Mouse (Mus musculus) fibroblast of lung, adult 2 months (primary cell): ENCODE data around the gene Ncoa5.

ENCODE experiments used
- DNase-seq: peaks from one replicate; pipeline ENCODE4 v3.0.0-alpha.2; 2011; ENCODE audit warnings: low read depth

The Ncoa5 gene

GRCm38 (mm10) chr2:164994156-164994555 lies 40.5 kb downstream of the Ncoa5 start:
- DNase-seq: no peak

GRCm38 (mm10) chr2:164991808-164992207 lies 42.9 kb downstream of the Ncoa5 start:
- no peak for DNase-seq

- no peak for DNase-seq
Observed at GRCm38 (mm10) chr2:164991111-164991510, 43.6 kb downstream of the Ncoa5 start.

DNA sequence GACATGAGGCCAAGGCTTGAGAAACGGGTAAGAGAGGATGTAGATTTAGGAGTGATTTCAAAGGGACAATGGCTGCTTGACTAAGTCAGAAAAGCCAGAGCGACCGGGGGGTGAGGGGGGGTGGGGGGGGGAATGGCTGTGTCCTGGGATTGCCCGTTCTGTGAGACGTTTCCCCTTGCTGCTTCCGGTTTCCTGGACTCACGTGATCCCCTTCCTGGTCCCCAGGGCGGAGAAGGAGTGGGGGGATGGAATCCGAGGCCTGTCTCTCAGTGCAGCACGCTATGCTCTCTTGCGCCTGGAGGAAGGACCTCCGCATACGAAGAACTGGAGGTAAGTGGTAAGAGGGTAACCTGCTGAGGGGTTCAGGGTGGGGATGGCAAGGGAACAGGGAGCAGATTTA lies 45.9 kb downstream of the Ncoa5 start:
- DNase-seq: no peak

- DNase-seq: no peak
Observed at GRCm38 (mm10) chr2:164986371-164987027, 48.2 kb downstream of the Ncoa5 start.

DNA sequence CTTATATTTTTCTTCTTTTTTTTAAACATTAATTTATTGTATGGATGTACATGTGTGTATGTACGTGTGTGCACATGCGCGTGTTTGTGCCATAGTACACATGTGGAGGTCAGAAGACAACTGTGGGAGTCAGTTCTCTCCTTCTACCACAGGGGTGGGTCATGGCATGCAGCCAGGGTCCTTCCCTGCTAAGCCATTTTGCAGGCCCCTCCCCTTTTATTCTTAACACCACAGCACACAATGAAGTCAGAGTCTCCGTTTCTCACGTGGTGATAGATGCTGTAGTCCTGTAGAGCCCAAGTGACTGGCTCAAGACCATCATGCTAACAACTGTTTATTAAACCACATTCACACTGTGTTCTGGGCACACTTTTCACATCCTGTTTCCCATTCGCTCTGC lies 48.7 kb downstream of the Ncoa5 start:
- no peak for DNase-seq

DNA sequence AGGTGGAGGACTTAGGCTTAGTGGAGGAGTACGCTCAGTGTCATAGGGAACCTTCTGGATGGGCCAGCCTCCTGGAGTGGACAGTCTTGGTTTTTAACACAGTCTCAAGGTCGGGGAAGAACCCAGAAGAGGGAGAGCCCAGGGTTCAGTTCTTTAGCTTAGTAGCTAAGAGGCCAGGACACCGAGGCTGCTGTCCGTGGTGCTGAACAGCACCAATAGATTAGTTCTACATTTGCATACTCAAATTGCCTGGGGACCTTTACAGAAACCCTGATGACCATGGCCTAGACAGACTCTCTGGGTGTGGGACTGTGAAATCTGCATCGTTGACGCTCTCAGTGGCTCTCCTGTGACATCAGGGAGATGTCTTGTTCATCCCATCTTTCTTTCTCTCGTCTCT lies 54.9 kb downstream of the Ncoa5 start:
- DNase-seq: no peak

GRCm38 (mm10) chr2:164975611-164976010 lies 59.1 kb downstream of the Ncoa5 start:
- no peak for DNase-seq

- DNase-seq: no peak
Observed at GRCm38 (mm10) chr2:164972646-164973045, 62.0 kb downstream of the Ncoa5 start.

DNA sequence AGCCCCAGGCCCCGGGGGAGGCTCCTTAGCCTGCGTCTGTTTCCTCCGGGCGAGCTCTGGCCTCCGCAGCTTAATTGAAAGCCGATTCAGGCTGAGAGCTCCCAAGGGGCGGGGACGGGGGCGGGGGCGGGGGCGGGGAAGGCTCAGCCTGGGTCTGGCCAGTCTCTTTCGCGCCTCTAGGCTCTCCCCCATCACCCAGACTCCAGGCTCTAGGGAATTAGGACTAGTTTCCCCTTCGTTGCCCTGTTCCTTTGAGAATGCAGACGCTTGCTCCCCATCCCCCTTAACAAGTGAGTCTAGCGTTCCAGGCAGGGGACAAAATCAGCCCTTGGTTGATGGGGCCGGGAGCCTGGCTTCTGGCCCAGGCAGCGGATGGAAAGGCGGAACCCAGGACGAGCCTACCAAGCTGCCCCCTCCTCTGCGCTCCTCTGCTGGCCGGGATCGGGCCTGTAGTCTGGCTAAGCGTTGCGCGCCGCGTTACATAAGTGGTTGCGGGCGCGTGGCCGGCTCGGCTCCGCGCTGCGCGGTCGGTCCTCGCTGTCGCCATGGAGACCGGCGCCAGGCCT lies 64.0 kb downstream of the Ncoa5 start:
- no peak for DNase-seq

- DNase-seq: no peak
Observed at GRCm38 (mm10) chr2:164969348-164969781, 65.3 kb downstream of the Ncoa5 start.

GRCm38 (mm10) chr2:164968451-164968851 lies 66.2 kb downstream of the Ncoa5 start:
- DNase-seq: no peak

GRCm38 (mm10) chr2:164967761-164968440 lies 66.8 kb downstream of the Ncoa5 start:
- DNase-seq: no peak

- no peak for DNase-seq
Observed at GRCm38 (mm10) chr2:164967193-164967592, 67.5 kb downstream of the Ncoa5 start.

DNA sequence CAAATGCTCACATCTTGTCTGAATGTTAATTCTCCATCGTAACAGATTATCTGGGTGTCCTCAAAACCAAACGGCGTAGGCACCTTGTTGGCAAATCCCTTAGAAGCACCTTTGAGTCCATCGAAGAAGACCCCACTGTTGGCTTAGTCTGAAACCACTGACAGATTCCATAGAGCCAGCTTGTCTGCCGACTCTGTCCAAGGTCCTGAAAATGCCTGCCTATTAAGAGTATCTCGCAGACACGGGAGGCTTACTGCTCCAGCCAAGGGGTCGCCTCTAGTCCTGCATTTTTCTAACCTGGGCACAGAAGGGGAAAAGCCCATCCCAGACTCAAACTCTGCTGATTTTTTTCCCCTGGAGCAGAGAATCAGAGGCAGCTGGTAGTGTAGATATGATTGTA lies 68.3 kb downstream of the Ncoa5 start:
- DNase-seq: no peak

- DNase-seq: no peak
Observed at GRCm38 (mm10) chr2:164964981-164965380, 69.7 kb downstream of the Ncoa5 start.

DNA sequence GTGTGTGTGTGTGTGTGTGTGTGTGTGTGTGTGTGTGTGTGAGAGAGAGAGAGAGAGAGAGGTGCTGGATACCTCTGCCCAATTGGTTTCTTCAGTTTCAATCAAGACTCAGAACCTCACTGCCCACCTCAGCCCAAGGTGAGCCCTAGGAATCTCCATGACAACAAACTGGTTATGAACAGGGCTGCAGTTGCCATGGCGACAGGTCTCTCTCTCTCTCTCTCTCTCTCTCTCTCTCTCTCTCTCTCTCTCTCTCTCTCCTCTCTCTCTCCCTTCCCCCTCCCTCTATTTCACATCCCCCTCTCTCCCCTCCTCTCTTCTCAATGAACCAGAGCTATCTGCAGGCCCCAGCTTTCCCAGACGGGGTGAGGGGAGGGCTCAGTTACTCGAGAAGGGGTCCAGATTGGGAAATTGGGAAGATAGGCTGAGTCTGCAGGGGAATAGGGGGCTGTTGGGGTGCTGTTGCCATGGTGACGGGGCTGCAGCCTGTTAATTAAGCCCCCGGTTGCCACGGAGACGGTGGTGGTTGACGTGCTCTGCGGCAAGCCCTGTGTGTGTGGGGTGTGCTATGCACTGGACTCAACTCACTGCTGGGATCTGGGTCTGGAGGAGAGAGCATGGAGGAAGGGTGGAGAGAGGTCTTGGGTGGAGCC lies 70.3 kb downstream of the Ncoa5 start:
- DNase-seq: no peak

DNA sequence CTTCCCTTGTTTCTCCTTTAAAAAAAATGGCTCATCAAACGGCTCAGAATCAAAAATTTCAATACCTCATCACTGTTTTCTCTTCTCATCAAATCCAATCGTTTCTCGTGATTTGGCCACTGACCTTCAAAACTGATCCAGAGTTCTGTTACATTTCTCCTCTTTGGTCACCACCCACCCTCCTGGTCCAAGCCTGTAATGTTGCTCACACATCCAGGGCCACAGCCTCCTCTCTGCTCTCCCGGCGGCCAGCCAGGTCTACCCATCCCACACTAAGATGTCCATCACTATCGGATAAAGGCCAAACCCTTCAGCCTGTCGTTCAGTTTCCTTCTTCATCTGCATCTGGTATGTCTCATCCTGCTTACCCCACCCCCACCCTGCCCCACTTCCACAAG lies 72.5 kb downstream of the Ncoa5 start:
- no peak for DNase-seq

DNA sequence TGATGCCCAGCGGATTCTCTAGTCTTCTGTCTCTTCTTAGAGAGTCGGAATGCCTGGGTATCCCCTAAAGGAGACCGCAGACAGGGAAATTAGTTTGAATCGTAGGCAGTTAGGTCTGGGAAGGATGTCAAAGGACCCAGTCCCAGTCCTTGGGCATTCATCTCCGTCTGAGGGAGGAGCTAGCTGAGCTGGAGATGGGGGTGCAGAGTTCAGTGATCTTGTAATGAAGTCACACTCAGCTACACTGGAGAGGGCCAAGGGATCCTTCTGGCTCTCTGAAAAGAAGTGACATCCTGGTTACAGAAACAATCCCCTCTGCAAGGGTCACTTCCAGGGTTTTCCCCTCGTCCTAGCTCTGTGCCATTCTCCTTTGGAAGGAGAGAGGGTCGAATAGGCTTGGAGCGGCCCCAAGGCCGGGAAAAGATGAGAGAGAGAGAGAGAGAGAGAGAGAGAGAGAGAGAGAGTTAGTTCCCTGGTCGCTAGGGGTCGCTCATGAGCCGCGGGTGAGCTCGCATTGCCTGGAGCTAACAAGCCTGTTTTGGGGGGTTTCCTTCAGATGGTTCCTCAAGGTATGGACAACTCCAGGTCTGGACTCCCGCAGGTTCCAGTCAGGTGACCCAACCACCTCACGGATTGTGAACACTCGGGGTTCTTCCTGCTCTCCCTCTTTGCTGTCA lies 73.0 kb downstream of the Ncoa5 start:
- DNase-seq: no peak

- DNase-seq: no peak
Observed at GRCm38 (mm10) chr2:164960716-164961441, 73.8 kb downstream of the Ncoa5 start, which contains the start of gene Slc12a5. TSS of gene Slc12a5 (plus strand) at chr2:164960802.

GRCm38 (mm10) chr2:164957548-164958315 lies 76.9 kb downstream of the Ncoa5 start:
- no peak for DNase-seq
